Mouse (Mus musculus) lung, embryonic 16.5 days (tissue): ENCODE results near the gene AW551984. TPM values are rescaled to one million over a fixed set of nuclear protein-coding genes. Genes with fewer than 3 reads are reported as not detected.
A peak's percentile ranks its signal among the peaks of the same experiment; 100 is the strongest.

ENCODE experiments used
- ATAC-seq: fragments of 200-750 bp; cut with Nextera tagmentation; 2 replicates; pipeline ENCODE4 v1.8.0; 2017; ENCODE audit warnings: low read depth, mild to moderate bottlenecking, moderate library complexity
- H3K27ac ChIP-seq: fragments of 300-500 bp; sonication (generic); 2 replicates; pipeline ENCODE4 v1.5.1; 2014; ENCODE audit warnings: mild to moderate bottlenecking, control low read depth, low read length
- H3K27me3 ChIP-seq: fragments of 300-500 bp; sonication (generic); 2 replicates; pipeline ENCODE4 v1.6.1; 2014; ENCODE audit warnings: low read depth, low read length, mixed read lengths; ENCODE audit not compliant: control insufficient read depth, insufficient read depth
- H3K36me3 ChIP-seq: fragments of 300-500 bp; sonication (generic); 2 replicates; pipeline ENCODE4 v1.6.1; 2014; ENCODE audit warnings: low read length; ENCODE audit not compliant: control insufficient read depth, insufficient read depth
- H3K4me1 ChIP-seq: fragments of 300-500 bp; sonication (generic); replicated peaks from 2 replicates; pipeline ENCODE4 v1.6.1; 2014; ENCODE audit warnings: low read length, mixed read lengths; ENCODE audit not compliant: control insufficient read depth, insufficient read depth
- H3K4me2 ChIP-seq: fragments of 300-500 bp; sonication (generic); 2 replicates; pipeline ENCODE4 v1.6.1; 2014; ENCODE audit warnings: low read depth, low read length, control low read depth
- H3K4me3 ChIP-seq: fragments of 300-500 bp; sonication (generic); 2 replicates; pipeline ENCODE4 v1.5.1; 2014; ENCODE audit warnings: mild to moderate bottlenecking, low read length, control low read depth
- H3K9ac ChIP-seq: fragments of 300-500 bp; sonication (generic); 2 replicates; pipeline ENCODE4 v1.6.1; 2014; ENCODE audit warnings: low read length, control low read depth
- H3K9me3 ChIP-seq: fragments of 300-500 bp; sonication (generic); 2 replicates; pipeline ENCODE4 v1.6.1; 2016; ENCODE audit warnings: low read length; ENCODE audit not compliant: control insufficient read depth
- WGBS: fragments of 180-500 bp; shearing (Covaris S2); extraction: QIAGEN DNeasy Blood & Tissue Kit; methylation state at CpG from one replicate; pipeline ENCODE4 v1.1.7; 2014; 5-methylcytosine and 5-hydroxymethylcytosine counted together
- polyA plus RNA-seq: library from polyadenylated mRNA; unstranded; fragments of >200 nt; fragmentation: Nextera tagmentation; extraction: Ambion mirVana; gene quantifications from 2 replicates; pipeline ENCODE4 v1.2.1, GENCODE M21; 2015

AW551984 gene
- polyA plus RNA-seq, 1 experiment from 2014 or later = 7.8 TPM

- WGBS = 73% methylated on average over 3 of the region's 3 CpGs
- Histone ChIP-seq H3K4me2 (no peak within 1 kb of the TSS), H3K4me1 (no peaks in the 10 kb centered on the region), H3K27me3 (no peaks in the 10 kb centered on the region), H3K9ac (no peak within 1 kb of the TSS), H3K36me3 (no peaks in the 10 kb centered on the region), H3K9me3 (no peaks in the 10 kb centered on the region), H3K4me3 (no peak within 1 kb of the TSS), H3K27ac (no peak within 1 kb of the TSS)
- ATAC-seq = no peak
These were observed 6.2 kb upstream of the AW551984 start, which contains the start of gene Olfr148 for GRCm38 (mm10) chr9:39610355-39610754. TSS of gene Olfr148 (plus strand) at chr9:39610655.

DNA sequence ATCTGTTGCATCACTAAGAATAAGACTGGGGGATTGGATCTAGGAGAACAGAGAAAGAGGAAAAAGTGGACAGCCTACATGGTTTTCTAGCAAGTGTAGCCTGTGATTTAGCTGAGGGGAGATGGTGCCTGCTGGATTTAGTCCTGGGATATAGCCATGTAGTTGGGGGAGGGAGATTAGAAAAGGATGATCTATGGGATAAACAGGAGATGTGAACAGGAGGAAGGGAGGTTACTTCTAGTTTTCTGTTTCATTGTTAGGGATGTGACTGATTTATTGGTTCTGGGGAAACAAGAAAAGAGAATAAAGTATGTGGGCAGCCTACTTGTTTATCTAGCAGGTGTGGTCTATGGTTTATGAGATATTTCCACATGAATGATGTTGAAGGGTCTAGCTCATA, 4.3 kb upstream of the AW551984 start:
- no peak for ATAC-seq
- Histone ChIP-seq H3K4me1 (no peaks in the 10 kb centered on the region), H3K36me3 (no peaks in the 10 kb centered on the region), H3K9me3 (no peaks in the 10 kb centered on the region), H3K27ac (no peak overlapping the region), H3K4me3 (no peak overlapping the region), H3K4me2 (no peak overlapping the region), H3K27me3 (no peaks in the 10 kb centered on the region), H3K9ac (no peak overlapping the region)

GRCm38 (mm10) chr9:39603333-39603845, 814 bp downstream of the AW551984 start:
- no peak overlapping the region for H3K9ac ChIP-seq
- peak overlapping the region; percentile 54 for H3K4me2 ChIP-seq
- ATAC-seq = peak; percentile 74
- WGBS = under 1% methylated on average over 9 of the region's 9 CpGs
- H3K36me3 ChIP-seq = no peaks in the 10 kb centered on the region
- H3K27ac ChIP-seq = no peak overlapping the region
- peak overlapping the region; percentile 41 for H3K4me3 ChIP-seq
- no peaks in the 10 kb centered on the region for H3K9me3 ChIP-seq
- no peaks in the 10 kb centered on the region for H3K27me3 ChIP-seq
- no peaks in the 10 kb centered on the region for H3K4me1 ChIP-seq

- H3K27ac ChIP-seq = no peak overlapping the region
- WGBS = under 1% methylated on average over 19 of the region's 19 CpGs
- H3K4me2 ChIP-seq = peak overlapping the region; percentile 54
- H3K9ac ChIP-seq = peak overlapping the region; percentile 24; the same call in 1 of the 2 replicates
- no peaks in the 10 kb centered on the region for H3K36me3 ChIP-seq
- peak; percentile 66 for ATAC-seq
- peak overlapping the region; percentile 41 for H3K4me3 ChIP-seq
- H3K27me3 ChIP-seq = no peaks in the 10 kb centered on the region
- H3K4me1 ChIP-seq = no peaks in the 10 kb centered on the region
- no peaks in the 10 kb centered on the region for H3K9me3 ChIP-seq
These were observed 1.5 kb downstream of the AW551984 start for GRCm38 (mm10) chr9:39602536-39603332.

DNA sequence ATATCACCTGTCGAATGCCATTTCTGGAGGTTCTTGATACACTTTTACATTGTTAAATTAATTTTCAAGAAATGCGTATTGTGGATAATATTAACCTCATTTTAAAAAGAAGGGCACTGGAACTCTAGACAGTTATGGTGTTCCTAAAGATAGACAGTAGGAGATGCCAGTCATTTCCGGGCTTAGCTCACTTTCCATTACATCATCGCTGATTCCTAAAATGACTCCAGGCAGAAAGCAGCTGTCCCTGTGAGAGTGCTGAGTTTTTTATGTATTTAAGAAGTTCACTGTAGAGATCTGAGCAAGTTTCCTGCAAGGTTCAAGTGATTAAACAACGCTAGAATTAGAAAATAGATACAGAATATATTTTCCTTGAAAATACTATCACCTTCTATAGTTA, 27.2 kb downstream of the AW551984 start:
- no peaks in the 10 kb centered on the region for H3K4me1 ChIP-seq
- no peak for ATAC-seq
- WGBS = 79% methylated on average over 5 of the region's 5 CpGs
- H3K4me3 ChIP-seq = no peak overlapping the region
- H3K27ac ChIP-seq = no peak overlapping the region
- H3K4me2 ChIP-seq = no peak overlapping the region
- H3K9ac ChIP-seq = no peak overlapping the region
- no peaks in the 10 kb centered on the region for H3K36me3 ChIP-seq
- no peaks in the 10 kb centered on the region for H3K9me3 ChIP-seq
- no peaks in the 10 kb centered on the region for H3K27me3 ChIP-seq

- no peak for ATAC-seq
- WGBS = 71% methylated on average over 3 of the region's 3 CpGs
- H3K36me3 ChIP-seq = no peaks in the 10 kb centered on the region
- H3K4me3 ChIP-seq = no peak within 1 kb of the TSS
- no peak within 1 kb of the TSS for H3K4me2 ChIP-seq
- no peak within 1 kb of the TSS for H3K9ac ChIP-seq
- H3K4me1 ChIP-seq = no peaks in the 10 kb centered on the region
- no peak within 1 kb of the TSS for H3K27ac ChIP-seq
- no peaks in the 10 kb centered on the region for H3K9me3 ChIP-seq
- no peaks in the 10 kb centered on the region for H3K27me3 ChIP-seq
These were observed 28.7 kb downstream of the AW551984 start, which contains the start of gene Olfr959 for GRCm38 (mm10) chr9:39575469-39575868. TSS of gene Olfr959 (minus strand) at chr9:39575569.

- Histone ChIP-seq H3K4me3 (no peak overlapping the region), H3K27ac (no peak overlapping the region), H3K36me3 (no peaks in the 10 kb centered on the region), H3K9me3 (no peaks in the 10 kb centered on the region), H3K4me1 (no peaks in the 10 kb centered on the region), H3K4me2 (no peak overlapping the region), H3K9ac (no peak overlapping the region), H3K27me3 (no peaks in the 10 kb centered on the region)
- no peak for ATAC-seq
These were observed 45.9 kb downstream of the AW551984 start for GRCm38 (mm10) chr9:39558349-39558647.

- H3K36me3 ChIP-seq = no peaks in the 10 kb centered on the region
- no peak overlapping the region for H3K27ac ChIP-seq
- no peak overlapping the region for H3K9ac ChIP-seq
- no peak overlapping the region for H3K4me3 ChIP-seq
- no peaks in the 10 kb centered on the region for H3K9me3 ChIP-seq
- H3K4me1 ChIP-seq = no peaks in the 10 kb centered on the region
- no peaks in the 10 kb centered on the region for H3K27me3 ChIP-seq
- WGBS = 51% methylated on average over 3 of the region's 3 CpGs
- no peak overlapping the region for H3K4me2 ChIP-seq
- no peak for ATAC-seq
These were observed 46.5 kb downstream of the AW551984 start for GRCm38 (mm10) chr9:39557529-39558348.

DNA sequence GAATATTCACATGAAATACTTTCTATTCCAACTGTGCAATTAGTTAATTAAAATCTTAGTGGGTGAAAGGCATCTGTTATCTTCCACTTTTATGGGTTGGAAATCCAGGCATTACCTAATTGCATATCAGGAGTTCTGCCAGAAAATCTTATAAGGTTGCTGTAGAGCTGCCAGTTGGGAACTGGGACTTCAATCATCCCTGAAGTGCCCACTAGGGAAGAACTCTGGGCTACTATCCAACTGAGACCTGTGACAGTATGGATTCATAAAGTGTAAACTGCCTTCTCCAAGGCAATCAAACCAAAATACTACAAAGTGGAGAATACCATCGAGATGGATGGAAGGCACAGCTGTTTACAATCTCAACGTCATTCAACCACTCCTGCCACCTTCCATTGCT, 50.3 kb downstream of the AW551984 start, which contains the start of gene Olfr958:
Olfr958 (minus strand) TSS at position 109 of the 400 bp plus-strand sequence.
- WGBS = 35% methylated on average over 2 of the region's 2 CpGs
- H3K27me3 ChIP-seq = no peaks in the 10 kb centered on the region
- no peaks in the 10 kb centered on the region for H3K4me1 ChIP-seq
- no peak within 1 kb of the TSS for H3K4me2 ChIP-seq
- no peaks in the 10 kb centered on the region for H3K9me3 ChIP-seq
- H3K4me3 ChIP-seq = no peak within 1 kb of the TSS
- no peaks in the 10 kb centered on the region for H3K36me3 ChIP-seq
- no peak for ATAC-seq
- H3K9ac ChIP-seq = no peak within 1 kb of the TSS
- no peak within 1 kb of the TSS for H3K27ac ChIP-seq
